Mouse (Mus musculus) MEL-GATA-1-ER (cell line): ENCODE measurements at regions not wholly inside any gene's neighbourhood (a gene's known extent, or its start where the extent isn't known, plus 50 kb on each side); places are given as distances from the start of the nearest gene placed in this dataset.

Experiments
- DNase-seq: peaks from one replicate; pipeline ENCODE4 v3.0.0-alpha.2; 2012; ENCODE audit warnings: low read depth; ENCODE audit errors: extremely low read depth

DNA sequence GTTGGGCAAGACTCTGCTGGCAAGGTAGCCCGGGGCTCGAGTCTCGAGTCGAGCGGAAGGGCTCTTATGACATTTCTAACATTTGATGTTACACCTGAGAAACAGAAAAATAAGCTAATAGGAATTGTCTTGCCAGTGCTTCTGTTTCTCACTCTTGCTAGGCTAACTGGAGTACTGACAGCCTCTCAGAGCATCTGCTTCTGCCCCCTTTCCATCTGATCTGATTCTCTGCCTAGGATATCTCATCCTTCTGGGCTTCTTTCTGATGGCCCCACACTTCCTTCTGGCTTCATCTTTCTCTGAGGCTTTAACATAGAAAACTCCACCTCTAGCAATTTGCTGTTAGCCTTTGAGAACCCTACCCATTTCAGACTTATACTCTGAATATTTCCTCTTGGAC lies 95.0 kb upstream of the Arhgef9 start:
- no peak for DNase-seq

DNA sequence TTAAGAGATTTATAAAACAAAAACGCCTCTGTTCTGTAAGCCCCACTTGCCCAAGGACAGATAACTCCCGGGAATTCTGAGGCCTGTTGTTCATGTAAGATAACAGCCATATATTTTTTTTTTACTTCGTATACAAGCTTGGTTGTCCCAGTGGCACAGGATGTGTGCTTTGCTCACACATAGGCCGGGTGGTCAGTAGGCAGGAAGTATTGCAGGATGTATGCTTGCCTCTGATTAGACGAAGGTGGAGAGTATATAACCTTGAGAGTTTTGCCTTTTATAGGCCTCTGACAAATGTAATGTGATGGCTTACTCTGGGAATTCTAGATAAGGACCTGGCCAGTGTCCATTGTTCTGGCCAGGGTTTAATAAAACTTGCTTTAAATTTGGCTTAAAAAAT lies 85.4 kb upstream of the Arhgef9 start:
- DNase-seq, result peak; percentile 45

DNA sequence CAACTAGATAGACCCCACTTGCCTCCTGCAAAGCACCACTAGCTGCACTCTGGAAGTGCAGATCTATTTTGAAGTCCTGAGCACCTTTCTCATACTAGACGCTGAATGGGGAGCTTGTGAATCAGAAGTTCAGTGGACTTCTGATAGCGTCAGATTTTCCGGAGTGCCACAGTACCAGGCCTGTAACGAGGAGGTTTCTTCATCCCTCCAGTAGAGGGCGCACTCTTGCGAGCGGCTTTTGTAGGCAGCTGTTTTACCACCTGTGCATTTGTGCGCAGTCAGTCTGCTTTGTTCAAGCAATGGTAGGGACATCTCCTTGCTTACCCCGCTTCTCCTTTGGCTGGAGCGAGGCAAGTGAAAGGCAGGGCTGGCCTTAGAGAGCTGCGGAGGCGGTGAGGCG lies 56.9 kb upstream of the Arhgef9 start:
- DNase-seq, result no peak
